Mouse (Mus musculus) T-cell, adult 2 months (primary cell): ENCODE measurements around the gene Zc3hav1.

Experiments used
- DNase-seq: peaks from one replicate; pipeline ENCODE4 v3.0.0; 2022; ENCODE audit warnings: low spot score

Gene Zc3hav1

GRCm38 (mm10) chr6:38297580-38298245 lies 56.7 kb downstream of the Zc3hav1 start:
- no peak for DNase-seq

GRCm38 (mm10) chr6:38293708-38294107 lies 60.7 kb downstream of the Zc3hav1 start:
- DNase-seq = no peak

GRCm38 (mm10) chr6:38292871-38293646 lies 61.3 kb downstream of the Zc3hav1 start:
- DNase-seq = no peak

DNA sequence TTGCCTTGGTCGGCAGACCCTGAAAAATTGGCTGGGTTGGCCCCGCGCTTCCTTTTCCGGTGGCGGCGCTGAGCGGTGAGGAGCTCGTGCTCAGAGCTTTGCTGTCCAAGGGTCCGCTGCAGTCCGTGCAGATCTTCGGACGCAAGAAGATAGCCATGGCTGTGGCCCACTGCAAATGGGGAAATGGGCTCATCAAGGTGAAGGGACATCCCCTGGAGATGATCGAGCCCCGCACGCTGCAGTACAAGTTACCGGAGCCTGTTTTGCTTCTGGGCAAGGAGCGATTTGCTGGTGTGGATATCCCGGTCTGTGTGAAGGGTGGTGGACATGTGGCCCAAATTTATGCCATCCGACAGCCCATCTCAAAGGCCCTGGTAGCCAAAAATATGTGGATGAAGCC lies 70.0 kb downstream of the Zc3hav1 start:
- no peak for DNase-seq

DNA sequence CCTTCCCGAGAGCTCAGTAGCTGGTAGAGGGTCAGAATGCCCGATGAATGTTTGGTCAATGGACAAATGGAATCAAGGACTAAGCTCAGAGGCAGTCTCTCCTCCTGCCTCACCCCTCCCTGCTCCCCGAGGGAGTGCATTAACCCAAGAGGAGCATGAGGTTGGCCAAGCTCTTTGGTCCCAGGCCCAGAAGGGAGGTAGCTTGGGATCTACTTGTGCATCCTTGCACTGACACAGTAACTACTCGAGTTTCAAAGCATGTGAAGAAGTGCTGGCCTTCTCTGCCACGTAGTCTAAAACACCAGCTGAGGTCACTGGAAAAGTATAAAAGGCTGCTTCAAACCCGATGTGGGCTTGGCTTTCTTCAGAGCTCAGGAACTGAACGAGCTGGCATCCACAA lies 89.9 kb downstream of the Zc3hav1 start:
- no peak for DNase-seq

DNA sequence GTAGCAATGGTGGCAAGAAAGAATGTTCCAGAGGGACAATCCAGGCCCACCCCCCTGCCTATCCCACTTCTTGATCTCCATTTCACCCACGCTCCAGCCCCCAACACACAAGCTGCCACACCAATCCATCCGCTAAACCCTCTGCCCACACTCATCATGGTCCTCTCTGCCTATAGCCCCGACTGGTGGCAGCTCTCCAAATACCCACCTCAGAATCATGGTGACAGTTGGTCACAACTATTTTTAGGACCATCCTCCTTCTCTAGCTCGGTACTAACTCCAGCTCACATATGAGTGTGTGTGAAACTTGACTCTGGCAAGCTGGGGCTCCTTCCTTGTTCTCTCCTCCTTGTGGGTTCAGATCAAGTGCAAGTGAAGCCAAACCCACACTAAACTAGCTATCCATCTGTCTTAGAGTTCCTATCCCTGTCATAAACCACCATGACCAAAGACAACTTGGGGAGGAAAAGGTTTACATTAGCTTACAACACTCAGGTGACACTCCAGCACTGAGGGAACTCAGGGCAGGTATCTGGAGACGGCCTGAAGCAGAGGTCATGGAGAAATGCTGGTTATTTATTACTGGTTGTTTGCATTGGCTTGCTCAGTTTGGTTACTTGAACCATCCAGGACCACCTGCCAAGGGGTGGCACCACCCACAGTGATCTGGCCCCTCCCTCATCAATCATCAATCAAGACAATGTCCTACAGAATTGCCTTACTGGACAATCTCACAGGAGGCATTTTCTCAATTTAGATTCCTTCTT lies 90.8 kb downstream of the Zc3hav1 start:
- DNase-seq = no peak

GRCm38 (mm10) chr6:38261877-38262276 lies 92.5 kb downstream of the Zc3hav1 start:
- no peak for DNase-seq

GRCm38 (mm10) chr6:38257506-38257905 lies 96.9 kb downstream of the Zc3hav1 start:
- DNase-seq = no peak

DNA sequence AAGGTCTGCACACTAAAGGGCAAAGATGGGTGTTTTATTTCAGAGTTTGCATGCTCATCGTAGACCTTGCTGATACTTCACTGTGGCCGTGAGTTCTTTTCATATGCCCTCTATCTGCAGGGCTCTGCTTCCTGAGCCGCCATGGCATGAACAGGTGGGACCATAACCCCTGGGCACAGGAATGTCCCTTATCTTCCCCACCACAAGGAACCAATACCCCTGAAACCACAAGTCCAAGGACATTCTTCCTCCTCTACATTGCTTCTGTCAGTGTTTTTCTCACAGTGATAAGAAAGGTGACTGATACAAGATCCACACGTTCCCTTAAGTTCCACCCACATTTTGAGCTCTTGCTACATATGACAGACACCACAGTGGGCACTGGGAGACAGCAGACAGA lies 97.6 kb downstream of the Zc3hav1 start:
- DNase-seq = no peak

DNA sequence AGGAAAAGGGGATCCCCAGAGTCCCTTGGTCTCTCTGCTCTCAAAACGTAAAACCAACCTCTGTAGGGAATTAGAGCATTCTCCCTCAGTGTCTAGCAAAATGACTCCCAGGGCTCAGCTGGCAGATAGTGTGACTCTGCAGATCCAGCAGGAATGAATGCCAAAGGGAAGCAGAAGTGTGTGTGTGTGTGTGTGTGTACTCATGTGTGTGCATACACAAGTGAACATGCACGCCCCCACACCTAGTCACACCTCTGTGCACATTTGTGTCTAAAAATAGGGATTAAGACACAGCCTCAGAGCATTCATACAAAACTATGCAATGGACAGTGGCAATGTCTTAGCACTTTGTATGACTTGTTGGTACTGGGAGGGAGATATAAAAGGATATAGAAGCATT lies 98.6 kb downstream of the Zc3hav1 start:
- no peak for DNase-seq
